Mouse (Mus musculus) forebrain, embryonic 10.5 days (tissue): ENCODE data around the gene Wdr43. TPM values are rescaled to one million over a fixed set of nuclear protein-coding genes. Genes with fewer than 3 reads are reported as not detected.
A peak's percentile ranks its signal among the peaks of the same experiment; 100 is the strongest.
"Not testable (repeated sequence)": the region's sequence is repeated elsewhere in the genome, so short reads cannot be mapped to it uniquely, and the experiment has no call there.

Experiments used
- DNase-seq: peaks from one replicate; pipeline ENCODE4 v3.0.0-alpha.2; 2017; ENCODE audit warnings: low spot score; ENCODE audit errors: extremely low spot score
- H3K27ac ChIP-seq: fragments of 300-500 bp; sonication (generic); 2 replicates; pipeline ENCODE4 v1.5.1; 2016; ENCODE audit warnings: mild to moderate bottlenecking
- H3K27me3 ChIP-seq: fragments of 300-500 bp; sonication (generic); 2 replicates; pipeline ENCODE4 v1.6.1; 2016; ENCODE audit warnings: mild to moderate bottlenecking; ENCODE audit not compliant: poor library complexity, severe bottlenecking
- H3K36me3 ChIP-seq: fragments of 300-500 bp; sonication (generic); replicated peaks from 2 replicates; pipeline ENCODE4 v1.6.1; 2016; ENCODE audit warnings: mild to moderate bottlenecking, moderate library complexity
- H3K4me1 ChIP-seq: fragments of 300-500 bp; sonication (generic); 2 replicates; pipeline ENCODE4 v1.6.1; 2016
- H3K4me3 ChIP-seq: fragments of 300-500 bp; sonication (generic); 2 replicates; pipeline ENCODE4 v1.5.1; 2016; ENCODE audit warnings: mild to moderate bottlenecking, moderate library complexity
- H3K9me3 ChIP-seq: fragments of 300-500 bp; sonication (generic); 2 replicates; pipeline ENCODE4 v1.6.1; 2016; ENCODE audit warnings: mild to moderate bottlenecking, moderate library complexity
- WGBS: fragments of 180-500 bp; shearing (Covaris S2); methylation state at CpG from one replicate; pipeline ENCODE4 v1.1.7; 2016; 5-methylcytosine and 5-hydroxymethylcytosine counted together
- polyA plus RNA-seq: library from polyadenylated mRNA; unstranded; fragments of >200 nt; fragmentation: Nextera tagmentation; extraction: Ambion mirVana; gene quantifications from 2 replicates; pipeline ENCODE4 v1.2.1, GENCODE M21; 2016

Gene Wdr43
- polyA plus RNA-seq: 121 and 126 TPM in 2 replicates

DNA sequence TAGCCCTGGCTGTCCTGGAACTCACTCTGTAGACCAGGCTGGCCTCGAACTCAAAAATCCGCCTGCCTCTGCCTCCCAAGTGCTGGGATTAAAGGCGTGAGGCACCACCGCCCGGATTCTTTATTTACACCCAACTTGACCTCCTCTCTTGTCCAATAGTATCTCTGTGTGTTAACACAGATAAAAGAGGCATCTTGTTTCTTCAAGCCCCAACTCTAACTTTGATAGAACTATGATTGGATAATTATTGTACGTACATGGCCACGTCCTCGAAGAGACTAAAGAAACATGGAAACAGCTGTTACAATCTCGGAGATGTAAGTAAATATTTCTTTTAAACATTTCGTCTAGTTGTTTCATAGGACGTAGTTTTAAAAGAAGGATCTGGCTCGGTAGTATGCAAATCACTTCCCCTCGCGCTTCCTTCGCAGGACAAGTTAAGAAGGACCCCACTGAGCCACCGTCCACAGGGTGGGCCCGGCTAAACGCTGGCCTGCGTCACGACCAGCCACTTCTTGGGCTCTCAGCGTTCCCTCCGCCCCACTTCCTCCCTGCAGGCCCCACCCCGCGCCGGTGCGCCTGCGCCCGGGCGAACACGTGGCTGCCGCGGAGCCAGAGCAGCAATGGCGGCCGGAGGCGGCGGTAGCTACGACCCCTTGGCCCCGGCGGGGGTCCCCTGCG is at the start of gene Wdr43:
Gene Wdr43 (plus strand): TSS at position 258 of the 681 bp plus-strand sequence.
- H3K4me3 ChIP-seq: peak within 1 kb of the TSS; percentile 100
- DNase-seq: peak; percentile 96
- 6% methylated on average over 40 of the region's 40 CpGs for WGBS
- H3K36me3 ChIP-seq: peaks cover 30% of the 10 kb centered on the region
- H3K27me3 ChIP-seq: no peaks in the 10 kb centered on the region
- no peaks in the 10 kb centered on the region for H3K9me3 ChIP-seq
- peaks cover 28% of the 10 kb centered on the region for H3K4me1 ChIP-seq
- peak within 1 kb of the TSS; percentile 95 for H3K27ac ChIP-seq

DNA sequence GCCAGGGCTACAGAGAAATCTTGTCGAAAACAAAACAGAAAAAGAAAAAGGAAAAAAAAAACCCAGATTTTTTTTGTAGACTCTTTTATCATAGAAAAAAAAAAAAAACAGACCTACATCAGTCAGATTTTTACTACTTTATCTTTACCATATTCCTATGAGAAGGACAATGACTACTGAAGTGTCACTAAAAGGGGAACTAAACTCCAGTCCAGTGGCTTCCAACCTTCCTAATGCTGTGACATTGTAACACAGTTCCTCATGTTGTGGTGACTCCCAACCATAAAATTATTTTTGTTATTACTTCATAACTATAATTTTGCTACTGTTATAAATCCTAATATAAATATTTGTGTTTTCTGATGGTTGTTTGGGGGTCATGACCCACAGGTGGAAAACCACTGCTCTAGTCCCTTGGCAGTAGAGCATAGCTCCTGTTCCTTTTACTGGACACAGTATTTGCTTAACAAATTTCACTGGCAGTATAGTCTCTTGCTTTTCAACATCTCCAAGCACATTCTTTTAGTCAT is 36.5 kb upstream of the Wdr43 start:
- DNase-seq: no peak
- WGBS: 76% methylated on average over 1 of the region's 1 CpGs
- Histone ChIP-seq H3K27ac (no peak overlapping the region), H3K27me3 (no peaks in the 10 kb centered on the region), H3K9me3 (no peaks in the 10 kb centered on the region), H3K4me1 (no peaks in the 10 kb centered on the region), H3K36me3 (no peaks in the 10 kb centered on the region), H3K4me3 (no peak overlapping the region)

DNA sequence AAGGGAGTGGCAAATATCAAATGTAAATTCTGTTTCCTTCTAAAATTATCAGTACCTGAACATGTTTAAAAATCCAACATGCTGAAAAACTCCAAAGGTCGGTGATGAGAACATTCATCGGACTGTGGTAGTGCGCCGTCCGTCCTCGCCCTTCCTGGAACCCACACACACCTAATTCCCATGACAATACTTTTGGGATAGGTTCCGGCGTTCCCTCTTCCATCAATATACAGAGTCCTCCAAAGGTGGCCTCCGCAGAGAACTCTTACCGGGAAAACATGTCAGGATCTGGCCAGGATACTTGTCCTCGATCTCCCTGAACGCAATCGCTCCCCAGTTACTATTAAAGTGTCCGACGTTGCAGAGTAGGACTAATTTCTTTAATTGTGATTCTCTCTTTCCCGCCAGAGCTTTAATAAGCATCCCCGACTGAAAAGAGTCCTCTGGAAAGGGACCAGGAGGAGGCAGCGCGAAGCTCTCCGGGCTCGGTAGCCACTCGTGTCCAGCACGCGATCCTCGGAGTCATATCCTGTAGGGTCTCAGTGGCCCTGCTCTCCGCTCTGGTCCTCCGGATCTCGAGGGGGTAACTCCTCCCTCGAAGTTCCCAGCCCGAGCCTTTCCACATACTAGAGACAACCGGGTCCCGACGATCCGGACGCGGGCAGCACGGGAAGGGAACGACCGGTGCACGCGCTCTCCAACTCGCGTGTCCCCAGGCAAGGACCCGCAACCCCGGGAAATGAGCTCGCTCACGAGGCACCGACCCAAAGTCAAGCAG is 17.6 kb upstream of the Wdr43 start:
- no peak for DNase-seq
- H3K4me3 ChIP-seq: peak overlapping the region; percentile 74
- H3K9me3 ChIP-seq: no peaks in the 10 kb centered on the region
- H3K27me3 ChIP-seq: no peaks in the 10 kb centered on the region; the same call in 1 of the 2 replicates
- WGBS: under 1% methylated on average over 48 of the region's 48 CpGs
- H3K4me1 ChIP-seq: peaks cover 38% of the 10 kb centered on the region
- H3K27ac ChIP-seq: peak overlapping the region; percentile 87
- H3K36me3 ChIP-seq: peaks cover 6% of the 10 kb centered on the region

DNA sequence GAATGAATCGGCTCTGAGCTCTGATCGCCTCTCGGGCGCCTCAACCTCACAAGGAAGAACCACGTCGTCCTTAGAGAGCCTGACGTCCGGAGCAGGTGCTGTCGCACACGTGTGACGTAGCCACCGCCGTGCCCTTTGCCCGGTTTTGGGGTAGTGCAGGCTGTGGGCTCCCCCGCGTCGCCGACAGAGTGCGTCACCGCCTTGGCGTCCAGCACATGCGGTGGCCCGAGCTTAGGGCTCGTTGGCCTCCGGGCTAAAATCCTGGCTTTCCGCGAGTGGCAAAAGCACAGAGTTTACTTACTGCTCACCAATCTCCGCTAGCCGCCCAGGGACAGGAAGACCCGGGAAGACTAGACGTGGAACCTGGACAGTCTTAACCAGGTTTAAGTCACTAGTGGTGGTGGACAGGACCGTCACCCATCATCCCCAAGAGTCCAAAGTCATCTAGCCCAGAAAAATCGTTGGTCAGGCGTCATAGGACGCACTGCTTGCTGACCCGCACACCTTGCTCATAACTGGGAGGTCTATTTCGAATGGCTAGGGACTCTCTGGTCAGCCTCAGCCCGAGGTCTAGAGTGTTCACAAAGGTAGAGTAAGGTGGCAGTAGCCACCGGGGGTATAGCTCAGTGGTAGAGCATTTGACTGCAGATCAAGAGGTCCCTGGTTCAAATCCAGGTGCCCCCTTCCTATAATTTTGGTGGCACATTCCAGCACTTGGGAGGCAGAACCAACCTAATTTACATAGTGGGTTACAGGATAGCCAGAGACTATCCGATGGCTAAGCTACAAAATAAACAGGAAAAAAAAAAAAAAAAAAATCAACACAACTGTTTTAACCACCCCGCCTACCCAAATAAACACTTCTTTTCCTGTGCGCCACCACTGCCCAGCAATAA is 16.8 kb upstream of the Wdr43 start:
- H3K36me3 ChIP-seq: 0 out of 2 replicates have a peak, but pooled peaks cover 3% of the 10 kb centered on the region
- H3K27me3 ChIP-seq: no peaks in the 10 kb centered on the region; the same call in 1 of the 2 replicates
- peak; percentile 94 for DNase-seq
- peak overlapping the region; percentile 87 for H3K27ac ChIP-seq
- no peaks in the 10 kb centered on the region for H3K9me3 ChIP-seq
- 6% methylated on average over 42 of the region's 42 CpGs for WGBS
- peaks cover 38% of the 10 kb centered on the region for H3K4me1 ChIP-seq
- H3K4me3 ChIP-seq: peak overlapping the region; percentile 74

DNA sequence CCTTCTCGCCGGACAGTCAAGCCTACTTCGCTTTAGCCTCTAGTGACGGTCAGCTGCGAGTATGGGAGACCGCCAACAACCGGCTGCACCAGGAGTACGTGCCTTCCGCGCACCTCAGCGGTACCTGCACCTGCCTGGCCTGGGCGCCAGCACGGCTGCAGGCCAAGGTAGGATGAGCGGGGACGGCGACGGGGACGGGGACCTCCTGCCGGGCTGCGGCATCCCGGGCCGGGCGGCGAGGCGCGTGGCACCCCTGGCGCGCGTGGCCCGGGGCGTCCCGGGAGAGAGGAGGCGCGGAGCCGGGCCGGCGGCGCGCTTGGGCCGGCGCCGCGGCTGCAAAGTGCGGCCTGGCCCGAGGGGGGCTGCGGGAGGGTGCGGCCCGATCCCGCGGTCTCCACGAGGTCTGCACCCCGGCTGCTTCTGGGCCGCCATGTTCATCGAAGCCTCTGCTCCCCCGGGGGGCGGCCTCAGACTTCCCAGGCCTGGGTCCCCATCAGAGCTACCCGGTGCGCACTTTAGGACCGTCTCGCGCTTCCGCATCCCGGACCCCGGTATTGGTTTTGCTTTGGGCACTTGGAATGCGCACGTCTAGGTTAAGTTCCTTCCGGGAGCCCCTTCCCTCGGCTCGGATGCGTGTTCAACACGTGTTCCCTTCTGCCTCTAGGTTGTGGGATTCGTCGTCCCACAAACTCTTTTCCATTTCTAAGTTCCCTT is 781 bp downstream of the Wdr43 start:
- no peaks in the 10 kb centered on the region for H3K9me3 ChIP-seq
- under 1% methylated on average over 73 of the region's 73 CpGs for WGBS
- H3K36me3 ChIP-seq: peaks cover 31% of the 10 kb centered on the region
- H3K27me3 ChIP-seq: no peaks in the 10 kb centered on the region
- DNase-seq: peak; percentile 41
- peaks cover 28% of the 10 kb centered on the region for H3K4me1 ChIP-seq
- peak overlapping the region; percentile 100 for H3K4me3 ChIP-seq
- peak overlapping the region; percentile 95 for H3K27ac ChIP-seq

DNA sequence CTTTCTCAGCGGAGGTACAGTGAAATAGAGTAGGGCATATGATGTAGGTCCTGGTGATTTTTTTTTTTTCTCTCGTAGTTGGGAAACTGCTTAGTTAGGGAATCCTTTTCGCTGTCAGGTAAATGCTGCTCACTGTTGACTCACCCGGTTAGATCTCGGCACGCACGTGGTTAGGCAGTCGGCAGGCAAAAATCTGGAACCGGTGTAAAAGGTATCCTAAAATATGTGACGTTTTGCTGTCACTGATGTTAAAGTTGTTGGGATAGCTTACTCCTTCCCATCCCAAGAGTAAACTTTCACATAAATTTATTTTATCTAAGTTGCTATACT is 1.3 kb downstream of the Wdr43 start:
- DNase-seq: no peak
- Histone ChIP-seq H3K4me1 (peaks cover 28% of the 10 kb centered on the region), H3K36me3 (peaks cover 31% of the 10 kb centered on the region), H3K27ac (peak overlapping the region; percentile 95), H3K4me3 (peak overlapping the region; percentile 100), H3K27me3 (no peaks in the 10 kb centered on the region), H3K9me3 (no peaks in the 10 kb centered on the region)
- under 1% methylated on average over 10 of the region's 10 CpGs for WGBS

DNA sequence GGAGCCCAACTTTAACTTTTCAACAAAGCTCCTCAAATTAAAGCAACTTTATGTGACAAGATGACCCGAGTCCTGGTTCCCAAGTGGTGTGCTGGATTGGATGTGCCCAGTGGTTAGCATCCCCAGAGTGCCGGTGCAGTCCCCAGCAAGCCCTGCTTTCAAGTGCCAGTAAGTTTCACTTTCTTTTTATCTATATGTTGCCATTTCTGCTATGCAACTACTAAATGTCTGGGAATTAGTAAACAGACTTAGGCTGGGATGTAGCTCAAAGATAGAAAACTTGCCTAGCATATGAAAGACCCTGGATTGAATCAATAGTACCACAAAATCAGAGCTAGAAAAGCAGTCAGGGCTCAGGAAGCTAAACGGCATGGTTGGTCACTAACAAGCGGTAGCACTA is 2.3 kb downstream of the Wdr43 start:
- Histone ChIP-seq H3K9me3 (no peaks in the 10 kb centered on the region), H3K36me3 (peaks cover 31% of the 10 kb centered on the region), H3K27me3 (no peaks in the 10 kb centered on the region), H3K27ac (no peak overlapping the region), H3K4me1 (peaks cover 28% of the 10 kb centered on the region), H3K4me3 (peak overlapping the region; percentile 100)
- 82% methylated on average over 4 of the region's 4 CpGs for WGBS
- no peak for DNase-seq

DNA sequence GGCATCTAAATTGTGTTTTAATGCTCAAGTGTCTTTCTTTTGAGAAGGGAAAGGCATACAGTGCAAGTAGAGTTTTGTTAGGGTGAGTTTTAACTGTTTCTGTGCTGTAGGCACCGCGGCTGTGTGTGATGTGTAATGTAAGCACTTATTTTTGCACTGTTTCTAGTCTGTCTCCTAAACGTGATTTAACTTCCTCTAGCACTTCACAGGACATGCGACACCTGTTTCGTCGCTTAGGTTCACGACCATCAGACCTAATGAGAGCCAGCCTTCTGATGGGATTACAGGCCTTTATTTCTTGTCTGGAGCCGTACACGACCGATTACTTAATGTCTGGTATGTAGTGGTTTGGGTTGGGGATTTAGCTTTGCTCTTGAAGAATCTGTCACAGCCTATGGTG is 16.1 kb downstream of the Wdr43 start:
- Histone ChIP-seq H3K4me3 (no peak overlapping the region), H3K27ac (no peak overlapping the region), H3K4me1 (no peaks in the 10 kb centered on the region), H3K9me3 (no peaks in the 10 kb centered on the region), H3K27me3 (no peaks in the 10 kb centered on the region), H3K36me3 (peaks cover 97% of the 10 kb centered on the region)
- 92% methylated on average over 10 of the region's 10 CpGs for WGBS
- DNase-seq: no peak

DNA sequence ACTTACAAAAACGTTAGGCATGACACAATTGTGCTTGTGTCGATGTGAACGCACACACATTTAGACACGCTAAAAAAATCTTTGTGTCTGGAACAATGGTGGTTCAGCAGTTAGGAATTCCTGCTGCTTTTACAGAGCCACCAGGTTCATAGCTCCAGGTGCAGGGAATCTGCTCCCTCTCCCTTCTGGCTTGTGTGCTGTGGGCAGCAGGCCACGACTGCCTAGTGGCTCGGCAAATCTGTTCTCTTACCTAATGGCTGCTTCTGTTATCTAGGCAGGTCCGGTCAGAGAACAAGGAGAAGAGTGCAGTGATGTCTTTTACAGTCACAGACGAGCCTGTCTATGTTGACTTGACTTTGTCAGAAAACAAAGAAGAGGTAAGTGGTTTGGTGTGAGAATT is 17.7 kb downstream of the Wdr43 start:
- H3K27me3 ChIP-seq: no peaks in the 10 kb centered on the region
- H3K9me3 ChIP-seq: no peaks in the 10 kb centered on the region
- H3K4me1 ChIP-seq: no peaks in the 10 kb centered on the region
- no peak overlapping the region for H3K27ac ChIP-seq
- DNase-seq: no peak
- H3K36me3 ChIP-seq: peaks cover 97% of the 10 kb centered on the region
- 89% methylated on average over 8 of the region's 8 CpGs for WGBS
- no peak overlapping the region for H3K4me3 ChIP-seq

DNA sequence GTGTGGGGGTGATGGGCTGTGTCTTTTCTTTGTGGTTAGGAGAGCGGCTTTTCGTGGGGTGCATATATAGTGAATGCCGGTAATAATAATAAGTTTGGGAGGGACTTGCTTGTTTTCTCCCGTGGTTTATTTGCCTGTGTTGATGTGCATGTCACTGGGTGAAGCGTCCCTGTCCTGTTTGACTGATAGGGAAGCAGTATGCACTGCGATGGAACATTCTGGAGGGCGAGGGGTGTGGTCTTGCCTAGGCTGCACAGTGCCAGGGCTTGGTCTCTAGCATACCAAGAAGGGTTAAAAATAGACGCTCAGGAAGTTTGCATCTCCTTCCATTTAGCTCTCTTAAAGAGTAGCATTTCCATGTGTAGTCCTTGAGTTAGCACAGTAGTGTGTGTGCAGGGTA is 21.1 kb downstream of the Wdr43 start:
- WGBS: 92% methylated on average over 8 of the region's 8 CpGs
- H3K4me3 ChIP-seq: no peak overlapping the region
- DNase-seq: no peak
- no peak overlapping the region for H3K27ac ChIP-seq
- no peaks in the 10 kb centered on the region for H3K4me1 ChIP-seq
- H3K27me3 ChIP-seq: no peaks in the 10 kb centered on the region
- H3K36me3 ChIP-seq: peaks cover 98% of the 10 kb centered on the region
- H3K9me3 ChIP-seq: no peaks in the 10 kb centered on the region

DNA sequence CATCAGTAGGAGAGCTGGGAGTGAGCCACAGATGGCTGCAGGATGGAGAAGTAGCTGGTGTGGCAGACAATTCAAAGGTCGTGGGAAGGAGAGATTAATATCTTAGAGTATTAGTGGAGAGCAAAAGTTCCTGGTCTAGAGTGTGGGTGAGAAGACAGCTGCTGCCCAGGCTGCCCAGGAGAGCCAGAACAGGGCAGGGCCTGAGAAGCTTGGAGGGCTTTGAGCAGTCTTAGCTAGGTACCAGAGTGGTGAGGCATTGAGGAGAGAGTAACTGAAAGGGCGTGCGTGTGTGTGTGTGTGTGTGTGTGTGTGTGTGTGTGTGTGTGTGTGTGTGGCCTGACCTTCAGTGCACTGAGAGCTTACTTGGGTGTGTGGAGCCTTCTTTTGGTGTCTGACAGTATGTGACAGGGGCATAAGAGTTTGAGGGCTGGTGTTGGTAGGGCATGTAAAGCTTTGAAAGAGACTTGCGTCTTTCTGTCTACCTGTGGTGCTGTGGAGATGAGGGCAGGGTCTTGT is 22.1 kb downstream of the Wdr43 start:
- peaks cover 99% of the 10 kb centered on the region for H3K36me3 ChIP-seq
- H3K27ac ChIP-seq: no peak overlapping the region
- no peak overlapping the region for H3K4me3 ChIP-seq
- no peaks in the 10 kb centered on the region for H3K9me3 ChIP-seq
- H3K4me1 ChIP-seq: no peaks in the 10 kb centered on the region
- DNase-seq: no peak
- WGBS: 87% methylated on average over 4 of the region's 4 CpGs
- no peaks in the 10 kb centered on the region for H3K27me3 ChIP-seq

DNA sequence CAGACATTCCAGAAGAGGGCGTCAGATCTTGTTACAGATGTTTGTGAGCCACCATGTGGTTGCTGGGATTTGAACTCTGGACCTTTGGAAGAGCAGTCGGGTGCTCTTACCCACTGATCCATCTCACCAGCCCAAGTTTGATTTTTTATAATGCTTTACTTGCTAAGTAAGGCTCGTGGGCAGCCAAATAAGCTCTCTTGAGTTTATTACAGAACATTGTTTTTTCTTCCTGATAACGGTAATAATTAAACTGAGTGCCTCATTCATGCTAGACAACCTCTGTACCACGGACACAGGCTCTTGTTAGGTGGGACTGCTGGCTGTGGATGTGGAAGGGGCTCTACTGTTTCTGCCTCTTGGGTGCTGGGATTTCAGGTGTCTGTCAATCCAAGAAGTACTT is 23.4 kb downstream of the Wdr43 start:
- not testable (repeated sequence) for DNase-seq, H3K4me3 ChIP-seq, H3K27ac ChIP-seq, H3K4me1 ChIP-seq, H3K9me3 ChIP-seq, H3K27me3 ChIP-seq
- WGBS: 87% methylated on average over 5 of the region's 5 CpGs
- peaks cover 98% of the 10 kb centered on the region for H3K36me3 ChIP-seq
